Mouse (Mus musculus) ES-E14 (cell line): ENCODE data around the gene Sumo3. TPM values are rescaled to one million over a fixed set of nuclear protein-coding genes. Genes with fewer than 3 reads are reported as not detected.

ENCODE experiments used
- DNase-seq: peaks from one replicate; pipeline ENCODE4 v3.0.0-alpha.2; 2013; ENCODE audit warnings: low read depth, low spot score
- H3K27ac ChIP-seq: 2 replicates; pipeline ENCODE4 v1.5.1; 2012; ENCODE audit warnings: low read depth, mild to moderate bottlenecking, low read length, moderate library complexity, mixed read lengths; ENCODE audit not compliant: poor library complexity, insufficient read depth, severe bottlenecking
- H3K36me3 ChIP-seq: 2 replicates; pipeline ENCODE4 v1.6.1; 2012; ENCODE audit warnings: mild to moderate bottlenecking, low read length, moderate library complexity, mixed read lengths; ENCODE audit not compliant: control insufficient read depth, poor library complexity, insufficient read depth, severe bottlenecking
- H3K4me1 ChIP-seq, 2 experiments: fragments of 150-350 bp in 1 of 2; sonication (generic) in 1 of 2; 2 replicates each; pipeline ENCODE4 v1.6.1; 2012; ENCODE audit warnings: low read length in 2 of 2, mild to moderate bottlenecking in 1 of 2, mixed read lengths in 1 of 2; ENCODE audit not compliant: control insufficient read depth in 2 of 2, insufficient read depth in 2 of 2, poor library complexity in 1 of 2
- H3K4me3 ChIP-seq, 2 experiments: fragments of 150-350 bp in 1 of 2; sonication (generic) in 1 of 2; 2 replicates each; pipeline ENCODE4 v1.5.1; 2012; ENCODE audit warnings: low read length in 2 of 2, low read depth in 1 of 2, mild to moderate bottlenecking in 1 of 2, mixed read lengths in 1 of 2; ENCODE audit not compliant: insufficient read depth in 1 of 2, poor library complexity in 1 of 2, severe bottlenecking in 1 of 2
- H3K9ac ChIP-seq: 2 replicates; pipeline ENCODE4 v1.6.1; 2012; ENCODE audit warnings: low read depth, mild to moderate bottlenecking, low read length, mixed read lengths; ENCODE audit not compliant: poor library complexity, insufficient read depth, severe bottlenecking
- H3K9me3 ChIP-seq: fragments of 150-350 bp; sonication (generic); 2 replicates; pipeline ENCODE4 v1.6.1; 2012; ENCODE audit warnings: low read depth, mild to moderate bottlenecking, low read length; ENCODE audit not compliant: control insufficient read depth, insufficient read depth
- CHD2 ChIP-seq: IDR thresholded peaks from 2 replicates; pipeline ENCODE4 v1.6.1; 2014; ENCODE audit warnings: mild to moderate bottlenecking, low read depth, low read length, inconsistent platforms
- HCFC1 ChIP-seq: IDR thresholded peaks from 2 replicates; pipeline ENCODE4 v1.6.1; 2012; ENCODE audit warnings: low read length, inconsistent platforms, borderline replicate concordance; ENCODE audit not compliant: insufficient read depth
- MAFK ChIP-seq: IDR thresholded peaks from 2 replicates; pipeline ENCODE4 v1.6.1; 2014; ENCODE audit warnings: mild to moderate bottlenecking, low read depth, low read length, inconsistent platforms; ENCODE audit not compliant: insufficient read depth
- ZC3H11A ChIP-seq: IDR thresholded peaks from 2 replicates; pipeline ENCODE4 v1.6.1; 2012; ENCODE audit warnings: low read depth, mild to moderate bottlenecking, inconsistent platforms, low read length, borderline replicate concordance
- ZNF384 ChIP-seq: IDR thresholded peaks from 2 replicates; pipeline ENCODE4 v1.6.1; 2012; ENCODE audit warnings: low read depth, low read length, inconsistent platforms
- in situ Hi-C, 2 experiments: fragments of 600-800 bp; cut with MboI; formaldehyde crosslinking; loops; one replicate each; pipeline ENCODE4 v1.15.1; 2025; ENCODE audit warnings: low sequenced_read_pairs in 2 of 2, inconsistent platforms in 1 of 2; ENCODE audit not compliant: unreplicated experiment in 2 of 2
- total RNA-seq: library from RNA; depleted of rRNA; stranded (reverse); fragments of 300-350 nt; gene quantifications from 2 replicates; pipeline ENCODE4 v1.2.3, GENCODE M21; 2012

Gene Sumo3
- total RNA-seq, 1 experiment: 148 TPM

GRCm38 (mm10) chr10:77626591-77626990, 20.7 kb downstream of the Sumo3 start:
- H3K9ac ChIP-seq: no peak overlapping the region
- in situ Hi-C loops: no loop called here
- peaks cover 0 to 11% of the 10 kb centered on the region in 2 experiments; a peak in 2 of 4 replicates for H3K4me1 ChIP-seq
- H3K4me3 ChIP-seq: no peak overlapping the region
- no peak overlapping the region for H3K27ac ChIP-seq
- DNase-seq: no peak
- TF ChIP-seq HCFC1 (no peak), ZC3H11A (no peak), ZNF384 (no peak), MAFK (no peak), CHD2 (no peak)
- H3K36me3 ChIP-seq: peaks cover 4% of the 10 kb centered on the region
- no peaks in the 10 kb centered on the region for H3K9me3 ChIP-seq

DNA sequence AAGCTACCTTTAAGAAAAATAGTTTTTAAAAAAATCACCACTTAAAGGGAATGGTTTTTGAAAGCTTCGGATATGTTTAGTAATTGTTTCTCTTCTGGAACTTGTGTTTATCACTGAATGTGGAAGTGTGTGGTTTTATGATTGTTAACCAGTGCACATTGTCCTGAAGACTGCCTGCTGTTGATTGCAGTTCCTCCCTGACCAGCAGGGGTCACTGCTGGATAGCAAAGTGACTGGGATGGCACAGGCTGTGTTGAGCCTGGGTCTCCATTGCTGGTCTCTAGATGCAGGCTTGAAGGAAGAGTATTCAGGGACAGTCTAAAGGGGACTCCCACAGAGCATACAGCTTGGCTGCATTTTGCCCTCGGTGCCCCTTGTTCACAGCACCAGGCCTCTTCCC, 21.6 kb downstream of the Sumo3 start:
- H3K9me3 ChIP-seq: no peaks in the 10 kb centered on the region
- DNase-seq: peak; percentile 78
- in situ Hi-C loops: no loop called here
- H3K27ac ChIP-seq: no peak overlapping the region
- TF ChIP-seq CHD2 (no peak), ZC3H11A (peak; percentile 81; the same call in 1 of the 2 replicates), HCFC1 (no peak), ZNF384 (no peak)
- H3K9ac ChIP-seq: no peak overlapping the region
- peaks cover 0 to 11% of the 10 kb centered on the region in 2 experiments; a peak in 2 of 4 replicates for H3K4me1 ChIP-seq
- H3K36me3 ChIP-seq: peaks cover 7% of the 10 kb centered on the region
- H3K4me3 ChIP-seq: no peak overlapping the region

DNA sequence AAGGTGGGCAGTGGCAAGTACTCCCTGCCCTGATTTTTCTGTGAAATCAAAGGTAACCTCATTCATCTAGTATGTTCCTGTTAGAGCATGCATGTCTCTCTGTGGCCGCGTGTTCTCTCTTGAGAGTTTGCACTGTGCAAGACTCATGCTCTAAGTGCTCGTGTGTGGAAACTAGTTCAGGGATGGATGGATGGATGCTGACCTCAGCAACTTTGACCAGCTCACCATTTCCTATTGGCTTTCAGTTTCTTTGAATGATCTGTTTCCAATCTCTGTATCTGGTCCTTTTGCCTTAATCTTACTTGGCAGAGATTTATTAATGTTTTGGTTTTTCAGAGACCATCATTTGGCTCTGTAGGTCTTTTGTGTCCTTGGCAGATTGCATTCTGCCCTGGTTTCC, 23.3 kb downstream of the Sumo3 start:
- in situ Hi-C loops: no loop called here
- peaks cover 0 to 11% of the 10 kb centered on the region in 2 experiments; a peak in 2 of 4 replicates for H3K4me1 ChIP-seq
- H3K27ac ChIP-seq: no peak overlapping the region
- DNase-seq: no peak
- no peak overlapping the region for H3K4me3 ChIP-seq
- TF ChIP-seq MAFK (peak; percentile 66), HCFC1 (no peak)
- no peak overlapping the region for H3K9ac ChIP-seq
- H3K36me3 ChIP-seq: peaks cover 14% of the 10 kb centered on the region
- H3K9me3 ChIP-seq: no peaks in the 10 kb centered on the region

DNA sequence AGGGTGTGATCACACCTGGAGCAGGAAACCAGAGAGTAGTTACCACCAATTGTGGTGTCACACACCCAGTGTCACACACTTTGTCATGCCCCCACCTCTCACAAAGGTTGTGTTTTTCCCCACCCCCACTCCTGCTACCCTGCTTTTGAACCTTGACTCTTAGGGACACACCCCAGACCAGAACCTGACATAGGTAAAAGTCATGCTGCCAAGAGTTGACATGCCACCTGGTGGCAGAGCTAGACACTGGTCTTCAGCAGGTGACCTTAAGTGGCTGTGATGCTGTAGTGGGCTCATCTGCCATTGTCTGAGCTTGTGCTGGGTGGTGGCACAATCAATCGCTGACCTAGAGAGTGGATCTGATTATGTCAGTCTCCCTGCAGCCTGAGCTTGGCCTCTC, 24.1 kb downstream of the Sumo3 start:
- no peak overlapping the region for H3K9ac ChIP-seq
- H3K4me3 ChIP-seq: no peak overlapping the region
- no peaks in the 10 kb centered on the region for H3K9me3 ChIP-seq
- H3K4me1 ChIP-seq: peaks cover 0 to 8% of the 10 kb centered on the region in 2 experiments; a peak in 2 of 4 replicates
- H3K27ac ChIP-seq: no peak overlapping the region
- no peak for TF ChIP-seq ZC3H11A
- no peak for TF ChIP-seq CHD2
- no peak for TF ChIP-seq HCFC1
- TF ChIP-seq ZNF384: no peak
- TF ChIP-seq MAFK: no peak
- peaks cover 18% of the 10 kb centered on the region for H3K36me3 ChIP-seq
- in situ Hi-C loops: no loop called here
- no peak for DNase-seq

DNA sequence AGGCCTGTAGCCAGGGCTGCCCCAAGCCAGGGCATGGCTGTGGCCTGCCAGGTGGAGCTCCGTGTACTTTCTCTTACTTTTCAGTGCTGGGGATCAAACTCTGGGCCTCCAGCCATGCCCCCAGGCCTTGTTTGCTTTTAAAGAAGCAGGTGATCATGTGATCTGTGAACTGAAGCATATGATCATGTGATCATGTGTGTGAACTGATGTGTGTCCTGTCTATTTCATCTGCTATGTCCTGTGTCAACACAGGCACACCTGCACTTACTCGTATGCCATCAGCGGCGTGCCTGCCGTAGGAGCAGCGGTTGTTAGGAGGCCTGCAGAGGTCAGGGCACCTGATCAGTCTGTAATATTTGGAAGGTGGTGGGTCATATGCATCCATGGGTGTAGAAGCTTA, 28.1 kb downstream of the Sumo3 start:
- in situ Hi-C loops: no loop called here
- H3K27ac ChIP-seq: no peak overlapping the region
- H3K9me3 ChIP-seq: no peaks in the 10 kb centered on the region
- no peak overlapping the region for H3K4me3 ChIP-seq
- H3K4me1 ChIP-seq: peaks cover 0 to under 1% of the 10 kb centered on the region in 2 experiments; a peak in 1 of 4 replicates
- peaks cover 28% of the 10 kb centered on the region for H3K36me3 ChIP-seq
- no peak for DNase-seq
- TF ChIP-seq HCFC1: no peak
- no peak for TF ChIP-seq MAFK
- no peak for TF ChIP-seq ZC3H11A
- no peak for TF ChIP-seq CHD2
- TF ChIP-seq ZNF384: no peak
- H3K9ac ChIP-seq: no peak overlapping the region
